8 mouse cellular contexts compared by ENCODE assay signal in the genomic region with DNA sequence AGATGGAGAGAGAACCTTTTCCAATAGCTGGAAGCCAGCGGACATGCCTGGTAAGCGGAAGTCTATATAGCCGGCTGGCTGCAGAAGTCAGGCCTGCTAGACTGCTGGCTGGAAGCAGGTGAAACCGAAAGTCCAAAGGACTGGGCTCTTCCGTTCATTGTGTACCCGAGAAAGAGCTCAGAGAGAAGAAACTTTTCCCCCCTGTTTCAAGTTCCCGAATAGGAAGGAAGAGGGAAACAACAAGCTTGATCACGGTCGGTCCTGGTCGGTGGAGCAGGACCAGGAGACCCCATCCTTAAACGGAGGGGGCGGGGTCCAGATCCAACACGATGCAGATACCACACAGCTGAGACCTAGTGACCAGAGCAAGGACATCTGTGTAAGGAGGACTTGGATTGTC. TPM values are rescaled to one million over a fixed set of nuclear protein-coding genes. Genes with fewer than 3 reads are reported as not detected.
A peak's percentile ranks its signal among the peaks of the same experiment; 100 is the strongest.
DNase-seq lines count a peak whose midpoint lies in the region; ATAC-seq lines count a peak whose summit lies in the region.

No protein-coding gene starts in this region.

- WGBS in hindbrain, embryonic 14.5 days: 52% methylated on average over 13 of the region's 13 CpGs
- WGBS in hindbrain, embryonic 13.5 days: 54% methylated on average over 13 of the region's 13 CpGs
- 27% methylated on average over 13 of the region's 13 CpGs for WGBS in heart, embryonic 15.5 days
- 45% methylated on average over 13 of the region's 13 CpGs for WGBS in limb, embryonic 15.5 days
- 59% methylated on average over 13 of the region's 13 CpGs for WGBS in midbrain, embryonic 16.5 days

- H3K36me3 ChIP-seq in hindbrain, embryonic 14.5 days (replicated peaks; ENCODE audit: control insufficient read depth, insufficient read depth): no peaks in the 10 kb centered on the region
- H3K36me3 ChIP-seq in hindbrain, embryonic 13.5 days: no peaks in the 10 kb centered on the region
- no peaks in the 10 kb centered on the region for H3K36me3 ChIP-seq in heart, embryonic 15.5 days
- no peaks in the 10 kb centered on the region for H3K36me3 ChIP-seq in limb, embryonic 15.5 days
- no peaks in the 10 kb centered on the region for H3K36me3 ChIP-seq in midbrain, embryonic 16.5 days (ENCODE audit: control insufficient read depth, insufficient read depth, low read length)

- ATAC-seq in hindbrain, embryonic 14.5 days (ENCODE audit: low FRiP score): no peak
- ATAC-seq in hindbrain, embryonic 13.5 days (ENCODE audit: low FRiP score): no peak
- no peak for ATAC-seq in heart, embryonic 15.5 days (replicated peaks; ENCODE audit: insufficient number of reproducible peaks, insufficient read depth, low FRiP score, low read depth)
- ATAC-seq in limb, embryonic 15.5 days (ENCODE audit: insufficient number of reproducible peaks, low FRiP score, low TSS enrichment, low read depth): no peak
- no peak for ATAC-seq in midbrain, embryonic 16.5 days

- no peak overlapping the region for H3K27ac ChIP-seq in hindbrain, embryonic 14.5 days
- no peak overlapping the region for H3K27ac ChIP-seq in hindbrain, embryonic 13.5 days
- H3K27ac ChIP-seq in heart, embryonic 15.5 days: peak overlapping the region; percentile 69
- peak overlapping the region; percentile 51 for H3K27ac ChIP-seq in limb, embryonic 15.5 days
- H3K27ac ChIP-seq in midbrain, embryonic 16.5 days (ENCODE audit: low read length): no peak overlapping the region

- no peaks in the 10 kb centered on the region for H3K27me3 ChIP-seq in hindbrain, embryonic 14.5 days (ENCODE audit: control insufficient read depth, insufficient read depth, low read length)
- 0 out of 2 replicates have a peak, but pooled peaks cover 3% of the 10 kb centered on the region for H3K27me3 ChIP-seq in hindbrain, embryonic 13.5 days
- H3K27me3 ChIP-seq in heart, embryonic 15.5 days: no peaks in the 10 kb centered on the region
- no peaks in the 10 kb centered on the region for H3K27me3 ChIP-seq in limb, embryonic 15.5 days
- peaks cover 3% of the 10 kb centered on the region for H3K27me3 ChIP-seq in midbrain, embryonic 16.5 days (ENCODE audit: control insufficient read depth, insufficient read depth, low read depth, low read length)

- no peak overlapping the region for H3K9ac ChIP-seq in hindbrain, embryonic 14.5 days
- H3K9ac ChIP-seq in hindbrain, embryonic 13.5 days: no peak overlapping the region
- H3K9ac ChIP-seq in heart, embryonic 15.5 days: no peak overlapping the region
- H3K9ac ChIP-seq in limb, embryonic 15.5 days: no peak overlapping the region
- no peak overlapping the region for H3K9ac ChIP-seq in midbrain, embryonic 16.5 days (ENCODE audit: low read depth, low read length)

- H3K4me1 ChIP-seq in hindbrain, embryonic 14.5 days (replicated peaks; ENCODE audit: control insufficient read depth, insufficient read depth, low read length): no peaks in the 10 kb centered on the region
- H3K4me1 ChIP-seq in hindbrain, embryonic 13.5 days (replicated peaks): peaks cover 9% of the 10 kb centered on the region
- H3K4me1 ChIP-seq in heart, embryonic 15.5 days (replicated peaks): peaks cover 20% of the 10 kb centered on the region
- peaks cover 25% of the 10 kb centered on the region for H3K4me1 ChIP-seq in limb, embryonic 15.5 days
- peaks cover 4% of the 10 kb centered on the region; the same call in 1 of the 2 replicates for H3K4me1 ChIP-seq in midbrain, embryonic 16.5 days (ENCODE audit: control insufficient read depth, insufficient read depth, low read length)

- H3K9me3 ChIP-seq in hindbrain, embryonic 14.5 days (ENCODE audit: control insufficient read depth, low read length): no peaks in the 10 kb centered on the region
- H3K9me3 ChIP-seq in hindbrain, embryonic 13.5 days: no peaks in the 10 kb centered on the region
- H3K9me3 ChIP-seq in heart, embryonic 15.5 days (replicated peaks): no peaks in the 10 kb centered on the region
- H3K9me3 ChIP-seq in limb, embryonic 15.5 days: no peaks in the 10 kb centered on the region
- H3K9me3 ChIP-seq in midbrain, embryonic 16.5 days (replicated peaks; ENCODE audit: control insufficient read depth, low read length, poor library complexity, severe bottlenecking): no peaks in the 10 kb centered on the region

- H3K4me3 ChIP-seq in hindbrain, embryonic 14.5 days (replicated peaks; ENCODE audit: low read length): no peak overlapping the region
- H3K4me3 ChIP-seq in hindbrain, embryonic 13.5 days: no peak overlapping the region
- H3K4me3 ChIP-seq in heart, embryonic 15.5 days: peak overlapping the region; percentile 34
- no peak overlapping the region for H3K4me3 ChIP-seq in limb, embryonic 15.5 days
- H3K4me3 ChIP-seq in midbrain, embryonic 16.5 days (ENCODE audit: low read depth, low read length): no peak overlapping the region

- H3K4me2 ChIP-seq in hindbrain, embryonic 14.5 days (replicated peaks): peak overlapping the region; percentile 16; the same call in 1 of the 2 replicates
- H3K4me2 ChIP-seq in hindbrain, embryonic 13.5 days: no peak overlapping the region
- H3K4me2 ChIP-seq in heart, embryonic 15.5 days: peak overlapping the region; percentile 65
- no peak overlapping the region for H3K4me2 ChIP-seq in limb, embryonic 15.5 days
- no peak overlapping the region; the same call in 1 of the 2 replicates for H3K4me2 ChIP-seq in midbrain, embryonic 16.5 days (ENCODE audit: low read length)

- intact Hi-C loops in gastrocnemius, postnatal 14 days (cut with DNase I; ENCODE audit: low total_unique reads): no loop called here

- no peak for DNase-seq in hindbrain, embryonic 14.5 days (ENCODE audit: low spot score)
- DNase-seq in skeletal muscle tissue, adult 2 months (ENCODE audit: low read depth, low spot score): peak; percentile 25
- DNase-seq in cerebellum, adult 18-20 months: no peak
- DNase-seq in gastrocnemius, postnatal 14 days: no peak

RNA-seq across cellular contexts. Expression of gene Lbr, which starts 9.6 kb away (rescaled TPM):
- 30.5 and 37.5 TPM in 2 replicates for polyA plus RNA-seq in hindbrain, embryonic 14.5 days (2014; fragmentation: Nextera tagmentation; extraction: Ambion mirVana)
- 37.2 and 38.3 TPM in 2 replicates for polyA plus RNA-seq in hindbrain, embryonic 13.5 days (2015; fragmentation: Nextera tagmentation; extraction: Ambion mirVana)
- polyA plus RNA-seq in heart, embryonic 15.5 days (2015; fragmentation: Nextera tagmentation; extraction: Ambion mirVana): 55.7 and 74.5 TPM in 2 replicates
- polyA plus RNA-seq in limb, embryonic 15.5 days (2015; fragmentation: Nextera tagmentation; extraction: Ambion mirVana): 96.8 and 101 TPM in 2 replicates
- 27.8 and 30.6 TPM in 2 replicates for polyA plus RNA-seq in midbrain, embryonic 16.5 days (2015; fragmentation: Nextera tagmentation; extraction: Ambion mirVana)
- total RNA-seq in gastrocnemius, postnatal 14 days (2021): 10 to 100 TPM; 24.6 to 26.8 TPM

Comparison
In these comparisons a context has a peak if more than half of its experiments do, and no peak if none do; other contexts are left out.
1. H3K4me2 ChIP-seq: peak in hindbrain, embryonic 14.5 days (single experiment) and heart, embryonic 15.5 days (single experiment); none in hindbrain, embryonic 13.5 days (single experiment), limb, embryonic 15.5 days (single experiment) and midbrain, embryonic 16.5 days (single experiment).
2. H3K27ac ChIP-seq: peak in heart, embryonic 15.5 days (single experiment) and limb, embryonic 15.5 days (single experiment); none in hindbrain, embryonic 14.5 days (single experiment), hindbrain, embryonic 13.5 days (single experiment) and midbrain, embryonic 16.5 days (single experiment).